Mouse (Mus musculus) spleen, adult 2 months (tissue): ENCODE results near the gene Slc10a7.

Experiments used
- CTCF ChIP-seq: fragments of 200-500 bp; IDR thresholded peaks from 2 replicates; pipeline ENCODE4 v1.5.1; 2011; ENCODE audit warnings: mild to moderate bottlenecking, inconsistent platforms; ENCODE audit not compliant: insufficient read depth, insufficient read length, insufficient replicate concordance; ENCODE audit errors: extremely low read depth
- POLR2A ChIP-seq: fragments of 200-500 bp; IDR thresholded peaks from 2 replicates; pipeline ENCODE4 v1.6.1; 2011; ENCODE audit warnings: low read depth, low read length, inconsistent platforms

DNA sequence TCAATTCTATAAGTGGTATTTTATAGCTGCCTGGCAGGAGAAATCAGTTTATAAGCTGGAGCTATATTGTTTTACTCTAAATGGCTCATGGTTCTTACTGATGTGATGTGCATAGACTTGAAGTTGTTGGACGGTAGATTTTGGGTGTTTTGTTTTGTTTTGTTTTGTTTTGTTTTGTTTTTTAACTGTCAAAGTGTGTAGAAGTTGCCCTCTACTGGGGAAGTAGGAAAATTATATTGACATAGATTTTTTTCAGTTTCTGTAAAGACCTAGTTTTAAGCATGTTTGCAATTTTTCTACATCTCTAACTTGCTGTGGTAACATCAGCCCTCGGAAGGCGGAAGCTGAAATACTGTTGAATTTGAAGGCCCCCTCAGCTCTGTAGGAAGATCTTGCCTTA is 142.5 kb downstream of the Slc10a7 start:
- TF ChIP-seq CTCF, result no peak
- no peak for TF ChIP-seq POLR2A
